Mouse (Mus musculus) retina, embryonic 14.5 days (tissue): ENCODE data around the gene 4930558K02Rik.

Source experiments
- DNase-seq: peaks from one replicate; pipeline ENCODE4 v3.0.0-alpha.2; 2015; ENCODE audit warnings: low spot score

Gene 4930558K02Rik

DNA sequence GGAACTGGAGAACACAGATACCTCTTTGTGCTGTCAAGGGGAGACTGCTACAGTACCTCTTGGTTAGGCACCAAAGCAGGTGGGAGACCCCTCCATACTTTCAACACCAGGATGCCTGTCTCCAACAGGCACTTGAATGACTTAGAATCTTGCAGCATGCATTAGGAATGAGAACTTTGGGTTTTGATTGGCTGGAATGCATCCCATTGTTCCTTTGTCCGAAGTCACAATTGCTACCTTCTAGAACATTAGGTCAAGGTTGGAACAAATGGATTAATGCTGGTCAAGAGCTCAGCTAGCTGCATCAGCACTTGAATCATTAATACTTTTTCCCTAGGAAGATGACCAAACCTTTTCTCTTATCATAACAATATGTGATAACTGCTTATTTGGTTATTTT lies at the start of gene 4930558K02Rik:
TSS of gene 4930558K02Rik (minus strand) at position 101 of the 400 bp plus-strand sequence.
- no peak for DNase-seq

DNA sequence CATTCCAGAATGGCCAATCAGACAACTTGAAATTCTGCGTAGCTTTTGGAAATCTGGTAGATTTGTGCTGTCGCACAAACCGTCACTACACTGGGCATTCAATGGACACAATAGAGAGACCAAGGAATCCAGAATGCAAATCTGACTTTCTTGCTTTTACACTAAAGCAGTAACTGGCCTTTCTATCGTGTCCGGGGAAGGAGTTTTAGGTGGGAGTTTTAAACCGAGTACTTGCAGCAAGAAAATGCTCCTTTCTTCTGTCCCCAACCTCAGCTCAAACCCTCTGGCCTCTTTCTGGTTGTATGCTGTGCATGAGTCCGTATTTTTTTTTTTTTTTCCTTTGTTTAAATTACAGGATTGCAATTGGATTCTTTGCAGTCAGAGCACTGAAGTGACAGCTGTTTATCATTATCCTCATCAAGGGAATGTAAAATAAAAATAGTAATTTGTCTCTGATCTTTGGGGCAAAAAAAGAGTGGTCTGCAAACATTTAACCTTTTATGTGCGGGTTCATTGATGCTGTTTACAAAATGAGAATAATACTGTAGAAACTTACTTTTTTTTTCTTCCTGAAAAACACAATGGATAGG lies 44.3 kb upstream of the 4930558K02Rik start:
- DNase-seq: no peak

DNA sequence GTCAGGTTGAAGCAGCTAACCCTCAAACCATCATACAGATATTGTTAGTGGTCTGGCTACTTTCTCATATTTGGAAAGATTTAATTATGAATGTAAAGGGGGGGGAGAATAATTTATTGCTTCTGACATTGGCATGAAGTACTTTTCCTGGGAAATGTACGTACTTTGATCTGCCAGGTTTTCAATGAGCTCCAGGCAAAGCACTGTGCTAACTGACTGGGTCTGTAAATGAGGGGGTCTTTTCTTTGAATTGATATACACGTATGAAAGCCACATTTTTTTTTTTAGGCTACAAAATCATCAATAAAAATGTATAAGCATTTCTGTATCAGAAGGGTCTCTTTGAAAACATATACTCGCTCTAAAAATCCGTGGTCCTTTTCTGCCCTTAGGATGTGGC lies 41.3 kb upstream of the 4930558K02Rik start:
- no peak for DNase-seq

DNA sequence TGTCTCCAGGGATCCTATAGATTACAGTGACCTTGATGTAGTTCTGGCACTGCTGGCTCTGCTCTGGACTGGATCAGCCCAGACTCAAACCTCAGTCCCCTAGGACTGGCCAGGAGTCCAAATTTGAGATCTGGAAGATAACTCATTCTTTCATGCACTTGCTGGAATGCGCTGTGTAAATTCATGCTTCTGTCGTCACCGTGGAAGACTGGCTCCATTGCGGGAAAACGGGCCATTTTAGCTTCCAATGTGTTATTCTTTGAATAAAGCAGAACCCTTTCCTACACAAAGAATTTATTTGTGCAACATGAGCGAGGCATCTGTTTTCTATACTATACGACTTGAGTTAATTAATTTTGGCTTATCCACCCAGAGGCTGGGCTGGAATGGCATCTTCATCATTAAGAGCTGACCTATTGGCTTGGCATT lies 40.9 kb upstream of the 4930558K02Rik start:
- DNase-seq: no peak

DNA sequence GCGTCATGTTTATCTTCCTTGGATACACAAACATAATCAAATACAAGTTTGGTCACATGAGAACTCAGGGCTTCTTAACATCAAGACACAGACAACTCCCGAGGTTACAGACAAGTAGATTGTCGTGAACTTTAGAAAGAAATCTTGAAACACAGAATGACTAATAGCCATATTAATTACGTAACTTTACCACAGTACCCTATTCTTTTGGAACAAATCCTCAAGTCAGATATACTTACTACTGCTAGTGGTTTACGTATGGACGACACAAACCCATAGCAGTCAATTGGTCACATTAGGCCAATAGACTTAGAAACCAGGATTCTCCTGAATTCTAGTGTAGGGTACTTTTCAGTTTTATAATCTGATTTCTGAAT lies 39.2 kb upstream of the 4930558K02Rik start:
- no peak for DNase-seq

DNA sequence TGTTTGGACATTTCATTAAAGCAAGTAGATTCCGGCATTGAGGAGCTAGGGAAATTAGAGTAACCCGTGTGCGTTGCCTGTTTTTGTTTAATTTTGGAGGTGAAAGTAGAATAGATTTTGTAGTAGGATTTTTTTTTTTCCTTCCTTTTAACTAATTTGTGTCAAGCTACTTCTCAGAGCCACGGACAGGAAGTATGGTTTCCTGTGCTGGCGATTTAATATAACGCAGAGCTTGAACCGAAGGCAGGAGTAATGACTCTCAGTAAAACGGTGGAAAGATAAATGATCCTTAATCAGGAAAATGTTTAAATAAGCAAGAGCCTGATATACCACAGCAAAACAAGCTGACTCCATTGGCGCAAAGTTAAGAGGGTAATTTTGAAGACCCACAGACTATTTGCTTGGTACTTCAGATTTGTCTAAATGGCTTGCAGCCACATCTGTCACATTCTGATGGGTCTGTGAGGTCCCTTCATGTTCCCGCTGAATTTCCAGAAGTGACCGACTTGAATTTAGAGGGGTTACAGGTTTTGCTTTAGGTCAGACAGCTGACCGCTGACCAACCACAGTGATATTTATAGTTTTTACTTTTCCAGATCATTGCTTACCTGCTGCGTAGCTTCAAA lies 38.7 kb upstream of the 4930558K02Rik start:
- DNase-seq: no peak

DNA sequence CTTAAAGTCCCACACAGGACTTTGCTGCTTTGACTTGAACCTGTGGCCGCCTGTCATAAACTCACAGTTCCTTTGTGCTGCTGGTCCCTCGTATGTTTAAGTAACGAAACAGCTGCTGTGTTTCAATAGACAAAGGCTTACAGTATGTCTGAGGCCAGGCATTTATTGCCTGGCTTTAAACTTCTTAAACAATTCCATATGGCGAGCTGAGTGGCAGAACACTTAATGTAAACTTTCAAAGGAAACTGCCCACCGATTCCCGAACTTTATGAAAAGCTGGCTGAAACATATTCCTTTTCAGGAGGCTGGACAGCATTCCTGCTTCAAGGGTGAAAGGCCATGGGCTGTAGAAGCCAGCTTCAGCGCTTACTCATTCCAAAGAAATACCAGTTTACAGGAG lies 37.5 kb upstream of the 4930558K02Rik start:
- no peak for DNase-seq

DNA sequence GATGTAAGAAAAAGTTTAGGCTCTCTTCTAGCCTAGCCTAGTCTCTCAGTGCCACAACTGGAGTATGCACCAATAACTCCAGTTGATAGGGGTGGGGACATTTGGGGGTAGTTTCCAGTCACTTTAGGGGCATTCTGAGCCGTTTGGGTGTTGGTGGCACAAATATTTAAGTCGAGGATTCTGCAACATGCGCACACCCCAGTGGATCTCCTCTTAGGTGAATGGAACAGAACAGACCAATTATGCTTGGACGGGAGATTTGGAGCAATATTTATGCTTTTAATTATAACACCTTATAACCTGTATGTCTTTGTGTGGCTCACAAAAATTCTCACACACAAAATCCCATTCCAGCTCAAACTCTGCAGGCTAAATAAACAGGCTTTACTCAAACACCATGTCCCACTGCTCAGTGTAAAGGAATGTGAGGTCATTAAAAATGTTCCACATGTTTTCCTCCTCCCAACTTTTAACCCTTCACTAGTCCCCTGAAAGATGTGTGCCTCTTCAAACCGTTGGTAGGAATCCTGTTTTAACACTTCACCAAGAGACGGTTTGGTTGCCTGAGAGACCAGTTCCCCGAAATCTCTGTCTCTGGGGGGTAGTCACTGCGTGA lies 35.9 kb upstream of the 4930558K02Rik start:
- no peak for DNase-seq

DNA sequence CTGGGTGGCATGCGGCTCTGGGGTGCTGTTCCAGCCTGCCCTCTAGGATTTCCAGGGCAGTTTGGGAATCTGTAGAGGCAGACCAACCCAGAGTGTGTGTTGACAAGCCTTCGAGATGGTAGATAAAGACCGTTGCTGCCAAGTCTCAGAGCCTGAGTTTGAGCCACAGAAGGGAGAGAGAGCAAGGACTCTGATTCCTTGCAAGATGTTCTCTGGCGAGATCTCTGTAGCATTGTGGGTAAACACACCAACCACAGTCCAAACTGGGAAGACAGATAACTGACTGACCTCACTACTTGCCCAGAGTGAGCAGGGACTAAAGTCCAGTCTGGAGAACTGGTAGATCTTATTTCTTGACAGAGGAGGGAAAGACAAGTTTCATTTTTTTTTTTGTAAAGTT lies 34.1 kb upstream of the 4930558K02Rik start:
- DNase-seq: no peak

DNA sequence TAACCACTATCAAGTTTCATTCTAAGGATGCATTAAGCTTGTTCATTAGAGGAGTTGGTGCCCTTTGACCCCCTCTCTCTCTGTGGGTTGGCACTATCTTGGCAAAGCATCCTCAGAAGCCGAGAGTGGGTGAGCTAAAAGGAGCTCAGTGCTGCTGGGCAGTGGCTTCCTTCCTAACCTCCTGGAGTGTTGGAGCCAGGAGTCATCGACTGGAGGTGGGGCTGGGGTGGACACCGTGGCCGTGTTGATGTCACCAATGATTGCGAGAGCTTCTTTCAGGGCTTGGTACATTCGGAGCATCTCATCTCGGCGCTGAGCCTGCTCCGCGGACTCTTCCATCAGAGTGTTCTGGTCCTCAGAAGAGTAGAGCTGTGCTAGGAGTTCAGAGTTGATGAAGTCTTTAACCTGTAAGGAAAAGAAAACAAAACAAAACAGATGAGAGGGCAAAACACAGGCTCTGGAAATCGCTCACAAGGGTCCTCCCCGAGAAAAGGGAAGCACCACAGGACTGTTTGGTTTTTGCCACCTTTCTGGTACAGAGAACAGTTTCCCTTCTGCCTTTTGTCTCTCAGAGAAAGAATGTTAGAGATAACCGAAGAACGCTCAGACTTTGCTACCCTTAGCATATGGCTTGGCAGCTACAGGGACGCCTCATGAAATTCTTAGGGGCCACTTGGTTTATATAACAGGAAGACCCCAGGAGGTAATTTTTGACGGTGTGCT lies 32.2 kb upstream of the 4930558K02Rik start:
- no peak for DNase-seq

DNA sequence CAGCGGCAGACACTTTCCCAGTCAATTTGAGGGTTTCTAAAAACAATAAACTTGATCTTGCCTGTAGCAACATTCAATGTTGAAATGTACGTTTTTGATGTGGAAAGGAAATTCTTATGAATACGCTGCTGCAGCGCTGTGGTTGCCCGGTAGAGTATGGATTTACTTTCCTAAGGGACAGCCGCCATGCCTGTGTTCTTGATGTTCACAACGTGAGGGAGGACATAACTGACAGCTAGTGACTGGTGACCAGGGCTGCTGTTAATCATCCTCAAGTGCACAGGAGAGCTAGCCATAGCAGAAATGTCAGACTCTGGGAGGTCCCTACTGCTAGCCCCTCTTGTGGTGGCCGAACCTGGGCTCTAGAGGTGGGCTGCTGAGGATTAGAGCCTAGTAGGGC lies 29.6 kb upstream of the 4930558K02Rik start:
- no peak for DNase-seq

DNA sequence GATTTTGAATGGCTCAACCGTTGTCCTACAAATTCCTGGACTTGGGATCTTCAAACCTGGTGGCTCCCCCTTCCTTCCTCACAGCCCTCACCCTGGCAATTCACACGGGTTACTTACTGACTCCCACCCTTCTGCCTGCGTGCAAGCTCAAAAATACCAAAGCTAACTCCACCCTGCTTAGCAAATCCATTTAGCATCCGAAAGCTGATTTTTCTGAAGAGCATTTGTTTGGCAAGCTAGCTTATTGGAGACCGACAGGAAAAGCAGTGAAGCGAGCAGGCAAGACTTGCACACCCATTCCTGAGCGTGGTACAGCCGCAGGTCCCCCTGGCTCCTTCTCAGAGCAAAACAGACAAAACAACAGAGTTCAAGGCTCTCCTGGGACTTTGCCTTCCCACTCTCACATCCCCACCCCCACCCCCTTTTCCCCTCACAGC lies 29.2 kb upstream of the 4930558K02Rik start:
- no peak for DNase-seq

DNA sequence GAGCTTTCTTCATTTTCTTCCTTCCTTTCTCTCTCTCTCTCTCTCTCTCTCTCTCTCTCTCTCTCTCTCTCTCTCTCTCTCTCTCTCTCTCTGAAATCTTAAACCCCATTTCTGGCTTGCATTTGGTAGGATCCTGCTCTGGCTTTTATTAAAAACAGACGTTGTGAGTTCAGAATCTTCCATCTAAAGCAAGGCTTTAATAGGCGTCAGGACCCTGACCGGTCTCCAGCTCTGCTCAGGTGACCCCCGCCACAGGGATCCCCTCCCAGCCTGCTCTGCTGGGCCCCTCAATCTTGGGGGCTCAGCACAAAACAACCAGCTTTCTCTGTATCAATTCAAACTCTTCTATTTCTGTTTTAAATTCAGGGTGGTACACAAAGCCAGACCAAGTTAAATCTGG lies 28.8 kb upstream of the 4930558K02Rik start:
- DNase-seq: no peak

DNA sequence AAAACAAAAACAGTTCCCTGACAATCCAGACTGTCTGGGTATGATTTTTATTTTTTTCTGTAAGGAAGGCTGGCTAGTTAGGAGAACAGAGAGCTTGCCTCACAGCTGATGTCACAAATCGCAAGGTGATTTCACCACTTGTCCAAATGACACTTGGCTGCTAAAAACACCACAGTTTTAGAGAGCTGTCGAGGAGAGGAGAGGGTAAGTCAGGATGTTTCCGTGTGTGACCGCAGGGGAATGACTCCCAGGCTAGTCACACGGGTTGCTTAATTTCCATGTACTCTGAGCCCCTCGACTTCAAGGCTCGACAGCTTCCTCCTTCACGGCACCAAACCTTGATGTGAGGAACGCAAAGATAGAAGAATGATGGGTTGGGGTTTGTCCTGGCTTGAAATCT lies 26.7 kb upstream of the 4930558K02Rik start:
- no peak for DNase-seq

DNA sequence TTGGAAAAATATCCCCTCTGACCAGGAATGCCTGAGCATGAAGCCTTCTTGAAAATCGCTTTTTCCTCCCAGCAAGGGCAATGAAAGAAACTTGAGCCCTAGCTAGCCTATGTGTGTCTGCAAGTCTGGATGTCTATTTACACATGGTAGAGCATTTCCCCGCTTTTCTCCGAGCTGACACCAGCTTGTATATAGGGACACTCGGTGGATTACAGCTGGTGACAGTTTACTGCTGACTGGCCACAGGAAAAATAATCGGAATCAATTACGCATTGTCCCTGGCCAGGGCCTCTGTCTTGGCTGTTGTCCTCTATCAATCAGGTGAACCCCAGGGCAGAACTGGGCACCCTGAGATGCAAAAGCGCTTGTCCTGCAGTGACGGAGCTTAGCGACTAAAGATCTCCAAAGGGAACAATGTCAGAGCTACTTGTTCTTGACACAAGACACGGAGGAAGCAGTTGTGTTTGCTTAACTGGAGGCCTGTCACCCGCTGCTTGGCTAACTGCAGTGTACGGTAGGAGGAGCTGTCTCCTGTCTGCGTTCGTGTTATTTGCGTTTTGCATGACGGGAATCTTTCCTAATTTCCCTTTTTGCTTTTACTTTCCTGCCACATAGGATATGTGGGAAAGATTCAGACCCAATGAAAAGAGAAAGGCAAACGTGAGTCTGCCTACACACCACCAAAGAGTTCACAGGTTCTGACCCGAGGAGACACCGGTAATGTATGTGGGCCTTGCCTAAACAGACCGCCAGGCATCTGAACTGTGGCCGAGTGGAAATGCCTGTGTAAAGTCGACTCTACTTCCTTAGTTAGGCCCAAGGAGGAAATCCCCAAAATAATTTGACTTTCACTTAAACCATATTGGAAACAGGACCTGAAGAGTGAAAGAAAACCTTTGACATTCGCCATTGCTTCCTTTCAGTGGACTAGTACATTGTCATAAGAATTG lies 25.7 kb upstream of the 4930558K02Rik start:
- peak; percentile 51 for DNase-seq

DNA sequence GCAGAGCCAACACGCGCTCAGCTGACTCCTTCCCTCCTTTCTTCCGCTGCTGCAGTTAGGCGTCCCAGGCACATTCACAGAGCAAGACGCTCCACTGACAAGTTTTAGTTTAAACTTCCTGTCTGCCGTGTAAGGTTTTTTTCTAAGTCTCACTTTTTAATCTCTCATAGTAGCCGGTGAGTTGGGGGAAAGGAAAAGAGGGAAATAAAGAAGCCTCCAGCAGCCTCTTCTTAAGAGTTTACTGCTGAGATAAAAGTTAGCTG lies 25.0 kb upstream of the 4930558K02Rik start:
- no peak for DNase-seq

DNA sequence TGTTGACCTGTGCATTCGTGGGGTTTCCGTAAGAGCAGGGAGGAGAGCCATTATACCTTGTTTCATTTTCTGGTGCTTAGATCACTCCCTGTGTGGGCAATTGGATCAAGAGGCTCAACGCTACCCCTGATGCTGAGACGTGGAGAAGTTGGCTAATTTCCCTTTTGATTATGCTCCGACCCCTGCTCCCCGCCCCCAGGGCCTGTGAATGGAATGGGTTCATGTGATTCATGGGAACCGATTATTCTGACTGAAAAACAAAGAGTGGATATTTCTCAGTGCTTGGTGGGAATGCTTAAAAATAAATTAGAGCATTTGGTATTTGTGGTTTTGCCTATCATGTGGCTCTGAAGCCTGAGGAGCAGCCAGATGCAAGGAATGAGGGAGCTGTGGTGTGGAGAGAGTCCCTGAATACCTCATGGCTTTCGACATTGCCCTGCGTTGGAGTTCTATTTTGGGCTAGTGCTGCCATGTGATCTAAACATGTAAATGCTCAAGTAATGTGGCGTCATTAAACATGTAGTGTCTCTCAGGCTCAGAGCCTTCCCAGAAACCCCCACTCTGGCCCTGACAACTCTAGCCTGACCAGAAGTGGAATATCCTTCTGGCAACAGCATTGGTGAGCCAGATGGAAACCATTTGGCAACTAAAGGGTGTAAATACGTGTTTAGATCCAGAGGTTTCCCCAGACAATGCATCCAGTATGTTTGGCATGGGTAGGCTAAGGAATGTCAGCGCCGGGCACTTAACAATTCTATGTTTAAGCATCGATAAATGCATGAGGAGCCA lies 24.5 kb upstream of the 4930558K02Rik start:
- peak; percentile 23 for DNase-seq

DNA sequence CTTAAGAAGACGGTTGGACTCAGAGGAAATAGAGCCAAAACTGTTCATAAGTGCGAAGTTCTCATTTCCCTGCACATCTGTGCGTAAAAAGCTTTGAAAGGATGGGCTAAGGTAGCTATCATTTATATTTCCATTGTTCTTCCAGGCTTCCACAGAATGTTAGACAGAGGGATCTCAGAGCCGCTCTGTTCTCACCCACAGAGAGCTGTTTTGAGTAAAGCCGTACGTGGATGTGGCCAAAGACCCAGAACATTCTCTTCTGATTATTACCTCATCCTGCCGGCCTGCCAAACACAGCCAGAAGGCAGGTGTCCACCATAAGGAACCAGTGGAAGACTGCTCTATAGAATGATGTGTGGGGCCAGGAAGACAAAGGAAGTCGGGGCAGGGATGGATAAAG lies 21.9 kb upstream of the 4930558K02Rik start:
- DNase-seq: no peak

DNA sequence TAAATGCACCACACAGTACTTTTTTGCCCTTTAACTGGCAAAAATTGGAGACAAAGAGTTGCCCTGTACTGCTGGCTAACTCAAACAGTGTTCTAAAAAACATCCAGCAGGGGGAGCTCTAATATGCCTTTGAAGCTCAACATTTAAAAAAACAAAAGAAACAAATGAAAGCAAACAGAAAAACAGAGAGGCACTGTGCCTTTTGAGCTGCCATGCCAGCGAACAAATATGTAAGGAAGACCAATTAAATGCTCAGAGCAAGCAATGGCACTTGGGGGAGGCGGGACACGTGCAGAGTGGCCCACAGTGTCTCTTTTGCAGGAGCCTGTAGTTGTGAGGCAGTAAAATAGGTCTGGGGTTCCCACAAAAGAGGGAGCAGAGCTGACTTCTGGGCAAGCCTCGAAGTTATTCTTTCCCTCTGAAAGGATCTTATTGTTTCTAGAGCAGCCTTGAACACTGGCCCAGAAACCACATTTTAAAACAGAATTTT lies 20.5 kb upstream of the 4930558K02Rik start:
- DNase-seq: peak; percentile 91

DNA sequence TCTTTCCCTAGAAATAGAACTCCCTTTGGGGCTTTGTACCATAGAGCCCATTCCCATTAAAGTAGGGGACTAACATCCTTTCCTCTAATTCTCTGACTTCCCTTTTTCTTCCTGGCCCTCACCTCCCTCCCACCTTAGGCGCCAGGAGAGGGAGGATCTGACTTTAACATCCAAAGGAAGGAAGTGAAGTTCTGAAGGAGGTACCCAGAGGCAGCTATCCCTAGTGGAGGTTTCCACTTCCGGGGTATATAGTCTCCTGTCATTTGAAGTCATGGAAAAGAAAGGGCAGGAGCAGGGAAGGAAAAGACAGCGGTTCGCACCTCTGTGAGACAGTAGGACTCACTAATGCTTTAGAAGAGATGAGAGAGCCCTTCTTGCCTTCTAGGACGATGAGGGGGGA lies 19.9 kb upstream of the 4930558K02Rik start:
- no peak for DNase-seq

DNA sequence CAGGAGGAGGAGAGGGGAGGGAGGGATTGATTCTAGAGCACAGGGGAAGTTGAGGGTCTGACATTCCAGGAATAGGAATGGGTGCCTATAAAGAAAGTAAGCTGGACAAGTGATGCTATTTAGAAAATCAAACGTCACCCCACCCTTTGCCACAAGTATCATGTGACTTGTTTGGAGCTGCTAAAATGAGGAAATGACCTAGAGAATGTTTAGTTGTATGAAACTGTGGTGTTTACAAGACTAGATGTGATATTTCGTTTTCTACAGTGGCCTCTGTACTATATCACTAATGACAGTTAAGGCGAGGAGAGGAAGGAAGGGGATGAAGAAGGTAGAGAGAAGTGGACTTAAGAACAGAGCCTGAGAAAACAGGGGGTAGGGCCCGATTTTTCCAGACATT lies 19.3 kb upstream of the 4930558K02Rik start:
- DNase-seq: no peak
